Mouse (Mus musculus) urinary bladder, postnatal 14 days (tissue): Measurements from ENCODE around the gene Sept9.

ENCODE experiments used
- DNase-seq: peaks from one replicate; pipeline ENCODE4 v3.0.0; 2021; ENCODE audit warnings: low spot score

The Sept9 gene

DNA sequence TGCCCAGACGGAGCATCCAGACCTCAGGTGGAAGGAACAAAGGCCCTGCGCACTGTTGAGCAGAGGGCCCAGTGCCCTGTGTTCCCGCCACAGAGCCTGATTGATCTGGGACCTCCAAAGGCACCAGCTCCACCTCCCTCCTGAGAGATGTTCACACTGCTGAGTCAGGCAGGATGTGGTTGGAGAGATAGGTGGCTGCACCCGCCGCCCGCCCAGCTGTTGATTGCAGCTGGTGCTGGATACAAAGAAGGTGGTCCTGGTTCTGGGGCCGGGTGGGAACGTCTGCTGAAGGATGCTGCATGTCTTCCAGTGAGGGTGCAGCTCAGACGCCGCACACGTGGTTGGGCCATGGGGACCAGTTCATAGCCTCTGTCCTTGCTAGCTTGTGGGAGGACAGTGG lies 93.0 kb downstream of the Sept9 start:
- DNase-seq: no peak

- no peak for DNase-seq
Observed at GRCm38 (mm10) chr11:117295266-117295665, 95.8 kb downstream of the Sept9 start.

DNA sequence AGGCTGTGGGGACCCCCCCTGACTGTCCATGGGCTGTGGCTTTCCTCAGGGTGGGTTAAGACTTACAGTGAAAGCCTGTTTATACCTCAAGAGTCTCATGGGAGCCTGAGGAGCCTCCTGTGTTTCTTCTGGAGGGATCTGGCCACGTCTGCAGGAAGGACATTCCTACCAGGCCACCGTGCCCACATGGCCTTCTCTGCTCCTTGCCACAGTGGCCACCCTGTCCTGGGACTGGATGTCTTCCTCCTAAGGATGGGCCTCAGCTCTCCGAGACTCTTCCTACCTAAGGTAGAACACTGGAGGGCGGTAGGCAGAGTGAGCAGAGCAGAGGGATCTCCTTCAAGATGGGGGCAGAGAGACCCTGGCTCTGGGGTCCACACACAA lies 96.6 kb downstream of the Sept9 start:
- DNase-seq: no peak

DNA sequence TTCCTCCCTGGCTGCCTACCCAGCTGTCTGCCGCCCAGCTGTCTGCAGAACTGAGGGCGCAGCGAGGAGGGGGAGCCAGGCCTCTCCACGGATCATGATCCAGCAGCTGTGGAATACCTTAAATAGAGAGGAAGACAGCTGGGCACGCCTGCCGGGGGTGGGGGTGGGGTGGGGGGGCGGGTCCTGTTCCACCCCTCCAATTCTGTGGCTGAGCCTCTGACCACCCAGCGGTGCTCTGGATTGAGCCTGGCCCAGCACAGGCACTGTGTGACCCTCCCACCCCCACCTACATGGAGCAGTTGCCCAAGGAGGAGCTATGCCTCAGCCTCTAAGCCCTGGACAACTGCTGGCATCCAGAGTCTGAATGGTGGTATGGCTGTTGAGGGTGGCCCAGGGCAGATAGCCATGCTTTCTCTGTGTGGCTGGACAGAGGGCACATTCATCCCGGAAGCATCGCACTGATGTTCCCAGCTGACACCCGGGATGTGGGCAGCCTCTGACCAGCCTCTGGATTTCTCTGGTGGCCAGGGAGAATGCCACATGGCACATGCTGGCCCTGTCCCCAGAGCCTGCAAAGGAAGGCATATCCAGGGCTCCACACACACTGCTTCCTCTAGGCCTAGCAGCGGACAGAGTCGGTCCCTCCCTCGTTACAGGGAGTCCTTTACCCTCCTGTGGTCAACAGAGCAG lies 97.2 kb downstream of the Sept9 start:
- no peak for DNase-seq

DNA sequence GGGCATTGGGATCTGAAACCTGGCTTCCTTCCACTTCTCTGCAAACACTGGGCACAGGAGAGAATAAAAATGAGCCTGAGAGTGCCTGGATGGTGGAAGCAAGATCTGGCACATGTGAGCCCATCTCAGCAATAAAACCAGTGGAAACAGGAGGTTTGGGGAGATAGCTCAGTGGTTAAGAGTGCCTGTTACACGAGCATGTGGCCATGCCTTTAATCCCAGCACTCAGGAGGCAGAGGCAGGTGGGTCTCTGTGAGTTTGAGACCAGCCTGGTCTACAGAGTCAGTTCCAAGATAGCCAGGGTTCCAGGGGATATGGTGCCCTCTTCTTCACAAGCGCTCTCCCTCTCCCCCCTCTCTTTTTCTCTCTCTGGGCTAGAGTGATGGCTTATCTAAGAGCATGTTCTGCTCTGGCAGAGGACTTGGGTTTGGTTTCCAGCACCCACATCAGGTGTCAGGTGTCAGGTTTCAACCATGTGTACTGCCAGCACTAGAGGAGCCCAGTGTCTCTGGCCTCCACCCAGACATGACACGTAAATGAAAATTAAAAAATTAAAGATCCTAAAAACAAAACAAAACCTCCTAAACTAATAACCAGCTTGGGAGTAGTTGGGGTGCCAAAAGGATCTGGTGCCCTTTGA lies 97.8 kb downstream of the Sept9 start:
- DNase-seq: no peak

DNA sequence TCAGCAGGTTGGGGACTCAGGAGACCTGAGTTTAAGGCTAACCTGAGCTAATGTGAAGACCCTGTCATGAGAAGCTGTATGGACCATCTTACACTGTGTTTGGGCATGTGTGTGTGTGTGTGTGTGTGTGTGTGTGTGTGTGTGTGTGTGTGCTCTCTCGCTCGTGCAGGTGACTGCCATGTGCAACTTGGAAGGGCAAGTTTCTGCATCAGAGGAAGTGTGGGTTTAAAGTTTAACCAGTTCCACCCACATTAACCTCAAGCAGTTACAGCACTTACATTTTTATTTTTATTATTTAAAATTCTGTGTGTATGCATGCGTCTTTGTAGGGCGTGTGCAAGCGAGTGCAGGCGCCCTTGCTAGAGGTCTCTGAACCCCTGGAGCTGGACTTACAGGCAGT lies 100.3 kb downstream of the Sept9 start:
- no peak for DNase-seq

DNA sequence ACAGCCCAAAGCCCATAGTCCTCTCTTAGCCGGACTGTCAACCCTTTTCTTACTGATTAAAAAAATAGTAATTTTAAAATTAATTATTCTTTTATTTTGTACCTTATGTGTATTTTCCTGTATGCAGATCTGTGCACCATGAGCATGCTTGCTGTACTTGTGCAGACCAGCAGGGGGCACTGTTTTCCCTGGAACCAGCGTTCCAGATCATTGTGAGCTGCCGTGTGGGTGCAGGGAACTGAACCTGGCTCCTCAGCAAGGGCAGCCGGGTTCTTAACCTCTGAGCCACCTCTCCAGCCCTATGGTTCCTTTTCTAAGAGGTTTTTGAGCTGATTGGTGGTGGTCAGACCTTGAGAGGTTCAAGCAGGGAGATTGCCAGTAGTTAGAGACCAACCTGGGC lies 101.3 kb downstream of the Sept9 start:
- no peak for DNase-seq

DNA sequence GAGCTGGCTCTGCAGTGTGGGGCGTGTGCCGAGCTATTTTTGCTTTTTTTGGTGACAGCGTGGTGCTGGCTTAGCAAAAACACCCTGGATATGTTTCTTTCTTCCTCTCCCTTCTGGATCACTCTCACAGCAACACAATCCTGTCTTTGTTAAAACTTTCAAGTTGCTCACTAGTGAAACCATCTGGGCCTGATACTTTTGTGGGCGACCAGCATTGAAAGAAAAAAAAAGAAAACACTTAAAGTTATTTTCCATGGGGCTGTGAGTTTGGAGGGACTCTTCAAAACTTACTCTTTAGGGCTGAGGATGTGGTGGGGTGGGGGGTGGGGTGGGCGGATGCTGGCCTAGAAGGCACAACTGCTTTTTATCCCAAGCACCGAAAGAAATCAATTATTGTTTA lies 102.3 kb downstream of the Sept9 start:
- no peak for DNase-seq

- no peak for DNase-seq
Observed at GRCm38 (mm10) chr11:117302371-117302770, 102.9 kb downstream of the Sept9 start.

DNA sequence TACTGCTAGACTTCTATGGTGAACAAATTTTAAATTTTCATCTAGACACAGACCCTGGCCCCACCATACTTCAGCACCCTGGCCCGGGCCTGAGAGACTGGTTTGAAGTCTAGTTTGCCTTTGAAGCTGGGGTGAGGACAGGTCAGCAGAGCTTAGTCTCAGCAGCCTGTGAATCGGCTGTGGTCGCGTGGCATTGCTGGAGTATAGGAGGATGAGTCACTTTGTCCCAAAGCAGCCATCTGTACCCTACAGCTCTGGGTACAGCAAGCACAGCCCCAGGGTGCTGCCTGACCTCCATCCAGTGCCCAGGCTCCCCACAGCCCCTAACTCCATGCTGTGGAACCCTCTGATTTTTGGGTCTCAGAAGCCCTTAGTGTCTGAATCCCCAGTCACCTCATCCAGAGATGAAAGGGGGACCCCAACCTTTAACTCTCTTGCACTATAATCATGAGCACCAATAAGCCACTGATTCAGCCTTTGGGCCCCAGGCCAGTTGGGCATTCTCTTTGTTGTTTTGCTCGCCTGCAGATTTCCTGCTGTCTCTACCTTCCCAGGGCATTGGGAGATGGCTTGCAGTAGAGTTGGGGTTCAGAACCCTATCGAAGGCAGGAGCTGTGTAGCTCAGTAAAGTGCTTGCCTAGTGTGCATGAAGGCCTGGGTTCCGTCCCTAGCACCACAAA lies 106.2 kb downstream of the Sept9 start:
- no peak for DNase-seq

DNA sequence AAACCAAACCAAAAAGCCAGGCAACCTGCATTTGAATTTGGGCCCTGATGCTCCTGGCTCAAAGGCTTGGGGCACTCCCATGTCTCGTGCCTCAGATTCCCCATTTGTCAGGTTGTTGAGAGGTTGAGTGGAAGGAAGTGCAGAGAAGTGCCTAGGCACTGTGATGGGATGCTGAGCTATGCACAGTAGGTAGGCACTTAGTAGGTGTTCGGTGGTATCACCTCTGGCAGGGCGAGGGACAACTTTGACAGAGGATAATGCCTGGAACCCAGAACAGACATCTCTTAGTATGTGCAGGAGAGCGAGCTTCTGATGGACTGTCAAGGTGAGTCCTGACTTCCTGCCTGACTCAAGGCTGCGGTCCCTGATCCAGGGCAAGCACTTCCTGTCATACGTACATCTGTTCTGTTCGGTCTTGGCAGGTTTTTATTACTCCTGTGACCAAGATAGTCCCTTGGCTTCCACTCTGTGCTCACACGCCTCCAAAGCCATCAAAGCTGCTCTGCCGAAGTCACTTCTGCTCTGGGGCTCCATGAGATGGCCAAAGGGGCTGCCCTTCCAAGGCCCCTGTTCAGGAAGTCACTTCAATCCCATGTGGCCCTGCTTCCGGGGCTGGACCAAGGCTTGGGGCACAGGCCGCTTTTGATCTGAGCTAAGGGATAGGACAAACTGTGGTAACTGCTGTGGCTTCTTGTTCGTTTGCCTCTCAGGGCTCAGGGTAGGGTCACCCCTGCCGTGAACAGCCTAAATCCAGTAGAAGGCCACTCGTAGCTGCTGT lies 107.0 kb downstream of the Sept9 start:
- DNase-seq: no peak

DNA sequence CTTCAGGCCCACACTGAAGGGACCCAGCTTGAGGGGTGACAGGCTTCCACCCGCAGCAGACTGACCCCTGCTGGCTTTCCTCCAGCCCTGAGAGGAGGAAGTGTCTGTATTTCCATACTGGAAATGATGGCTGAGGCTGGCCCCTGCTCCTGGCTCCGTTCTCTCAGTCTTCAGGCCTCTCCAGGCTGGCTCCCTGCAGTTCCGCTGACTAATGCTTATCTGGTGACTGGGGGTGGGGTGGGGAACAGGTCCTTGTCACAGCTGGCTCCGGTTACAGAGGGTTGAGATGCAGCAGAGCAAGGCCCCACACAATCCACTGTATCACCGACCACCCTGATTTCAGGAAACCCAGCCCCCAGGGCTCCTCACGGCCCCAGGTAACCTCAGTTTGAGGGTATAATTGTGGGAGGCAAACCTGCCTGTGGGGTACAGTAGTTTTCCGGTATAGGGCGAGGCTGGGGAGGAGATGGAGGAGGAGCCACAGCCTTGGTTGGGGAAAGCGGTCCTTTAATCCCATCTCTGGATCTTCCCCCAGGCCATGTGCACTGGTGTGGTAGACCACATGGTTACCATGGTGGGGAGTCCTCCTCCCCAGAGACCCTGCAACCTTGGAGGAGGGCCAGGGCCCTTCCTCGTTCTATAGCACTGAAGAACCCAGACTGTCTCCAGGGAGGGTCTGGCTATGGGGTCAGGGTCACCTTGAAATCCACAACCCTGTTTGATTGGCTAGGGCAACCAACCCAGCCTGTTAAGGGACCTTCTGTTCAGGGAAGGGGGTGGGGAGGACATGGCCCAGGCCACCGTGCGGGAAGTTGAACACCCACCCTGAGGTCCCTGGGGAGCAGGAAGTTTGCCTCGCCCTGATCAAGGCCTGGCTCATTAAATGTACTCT lies 108.7 kb downstream of the Sept9 start:
- peak; percentile 63 for DNase-seq

GRCm38 (mm10) chr11:117309108-117309917 lies 109.9 kb downstream of the Sept9 start:
- DNase-seq: no peak

DNA sequence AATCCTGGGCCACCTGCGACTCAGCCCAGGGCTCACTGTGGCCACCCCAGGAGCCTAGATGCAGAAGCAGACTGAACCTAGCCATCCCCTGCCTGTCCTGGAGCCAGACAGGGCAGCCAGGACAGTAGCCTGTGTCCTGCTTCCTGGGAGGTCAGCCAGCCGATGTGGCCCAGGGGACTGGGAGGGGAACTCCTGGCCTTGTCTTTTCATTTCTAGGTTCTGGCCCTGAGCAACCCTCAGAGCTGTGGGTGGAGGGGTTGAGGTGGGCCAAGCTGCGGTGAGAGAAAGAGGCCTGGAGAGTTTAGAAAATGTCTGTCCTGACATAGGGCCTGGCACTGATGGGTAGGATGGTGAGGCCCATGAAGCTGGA lies 110.4 kb downstream of the Sept9 start:
- no peak for DNase-seq

DNA sequence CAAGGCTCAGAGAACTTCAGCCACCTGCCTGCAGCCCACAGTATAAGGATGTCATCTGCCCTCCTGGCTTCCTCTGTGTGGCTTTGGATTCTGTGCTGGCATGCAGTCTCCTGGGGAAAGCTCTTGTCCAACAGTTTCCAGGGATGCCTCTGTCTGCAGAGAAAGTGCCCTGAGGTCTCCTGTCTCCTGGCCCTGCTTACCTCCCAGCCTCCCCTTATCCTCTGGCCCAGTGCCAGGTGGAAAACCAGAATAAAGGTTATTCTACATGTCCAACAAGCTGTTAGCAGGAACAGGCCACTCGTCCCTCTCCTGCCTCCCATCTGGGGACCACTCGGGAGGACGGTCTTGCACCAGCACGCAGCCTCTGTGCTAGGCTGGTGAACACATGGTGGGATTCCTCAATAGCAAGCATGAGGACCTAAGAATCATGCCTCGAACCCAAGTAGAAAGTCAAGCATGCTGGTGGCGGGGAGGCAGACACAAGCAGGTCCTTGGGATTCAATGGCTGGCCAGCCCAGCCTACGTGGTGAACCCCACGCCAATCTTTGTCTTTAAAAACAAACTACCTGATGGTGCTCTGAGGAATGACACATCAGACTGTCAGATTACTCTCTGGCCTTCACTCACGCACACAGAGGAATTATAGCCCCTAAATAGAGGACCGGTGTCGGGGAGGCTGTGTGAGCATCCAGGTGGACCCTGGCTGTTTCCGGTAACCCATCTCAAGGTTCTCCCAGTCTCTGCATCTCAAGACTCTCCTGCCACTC lies 111.1 kb downstream of the Sept9 start:
- no peak for DNase-seq

GRCm38 (mm10) chr11:117311127-117311800 lies 111.8 kb downstream of the Sept9 start:
- DNase-seq: peak; percentile 80

GRCm38 (mm10) chr11:117312028-117312901 lies 112.8 kb downstream of the Sept9 start:
- DNase-seq: peak; percentile 67

DNA sequence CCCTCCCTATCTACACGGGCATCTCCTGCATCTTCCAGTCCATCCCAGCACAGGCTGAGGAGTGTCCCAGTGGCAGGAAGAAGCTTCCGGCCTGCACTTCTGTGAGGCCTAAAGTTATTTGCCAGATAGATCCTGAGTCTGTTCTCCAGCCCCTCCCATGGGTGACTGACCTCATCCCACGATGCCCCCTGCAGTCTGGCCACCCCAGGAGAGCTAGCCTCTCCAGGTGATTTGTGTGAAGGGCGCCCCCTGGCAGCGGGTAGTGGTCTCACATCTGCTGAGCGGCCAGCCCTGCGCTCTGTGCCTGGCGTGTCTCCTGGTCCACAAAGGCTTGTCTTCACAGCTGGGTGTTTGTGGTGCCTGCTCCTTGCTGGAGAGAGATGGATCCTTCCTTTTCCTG lies 113.5 kb downstream of the Sept9 start:
- no peak for DNase-seq
